In the genomic region with DNA sequence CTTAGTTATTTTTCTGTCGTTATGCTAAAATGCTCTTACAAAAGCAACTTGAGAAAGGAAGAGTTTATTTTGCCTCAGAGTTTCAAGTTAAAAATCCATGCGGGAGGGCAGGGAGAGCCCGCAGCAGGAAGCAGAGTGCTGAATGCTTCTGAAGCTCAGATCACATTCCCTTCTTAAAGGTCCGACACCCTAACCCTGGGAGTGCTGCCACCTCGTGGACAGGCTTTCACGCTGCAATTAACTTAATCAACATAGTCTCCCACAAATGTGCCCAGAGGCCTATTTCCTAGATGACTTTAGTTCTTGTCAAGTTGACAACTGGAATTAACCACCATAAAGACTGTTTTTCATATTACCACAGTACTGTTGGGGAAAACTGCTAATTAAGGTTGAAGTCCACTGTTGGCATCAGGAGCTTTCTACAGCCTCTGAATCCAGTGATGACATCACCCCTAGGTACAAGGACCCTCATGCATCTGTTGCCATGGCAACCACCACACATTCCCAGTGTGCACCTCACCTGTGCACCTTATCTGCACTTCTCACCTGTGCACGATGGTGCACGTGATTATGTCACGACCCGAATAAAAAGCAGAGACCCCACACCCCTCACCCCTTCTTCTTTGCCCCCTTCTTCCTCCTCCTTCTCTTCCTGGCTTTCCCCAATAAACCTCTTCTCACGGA, we compare ENCODE assay signal across 9 mouse cellular contexts. TPM values are rescaled to one million over a fixed set of nuclear protein-coding genes. Genes with fewer than 3 reads are reported as not detected.
DNase-seq lines count a peak whose midpoint lies in the region; ATAC-seq and TF ChIP-seq lines count a peak whose summit lies in the region.
"Had no signal": no experiment of that assay in that cellular context is flagged by ENCODE, and none has a peak within 500 bp of the region (broad histone marks: within the 10 kb centered on the region; RNA-seq: fewer than 3 reads in every experiment).

No protein-coding gene starts in this region.

- no peak for TF ChIP-seq POLR2A in brain, embryonic 14.5 days (IDR thresholded peaks at IDR 0.05; ENCODE audit: borderline replicate concordance, extremely low read depth, insufficient read depth, insufficient read length, poor library complexity, severe bottlenecking)

- 36% methylated on average over 11 of the region's 11 CpGs for WGBS in forebrain, embryonic 15.5 days

- peaks cover 7% of the 10 kb centered on the region; the same call in 1 of the 2 replicates for H3K27me3 ChIP-seq in forebrain, embryonic 15.5 days

- no peaks in the 10 kb centered on the region for H3K9me3 ChIP-seq in forebrain, embryonic 15.5 days
- H3K9me3 ChIP-seq: embryonic facial prominence, embryonic 13.5 days had no signal

- H3K4me1 ChIP-seq in forebrain, embryonic 15.5 days: no peaks in the 10 kb centered on the region
- H3K4me1 ChIP-seq: embryonic facial prominence, embryonic 13.5 days had no signal

- H3K27ac ChIP-seq in forebrain, embryonic 15.5 days (replicated peaks): no peak overlapping the region
- H3K27ac ChIP-seq: embryonic facial prominence, embryonic 13.5 days had no signal

- intact Hi-C loops in heart, postnatal 10 days (cut with DNase I): no loop called here
- intact Hi-C loops in heart, postnatal 25 days (cut with DNase I): no loop called here

- H3K9ac ChIP-seq in forebrain, embryonic 15.5 days (replicated peaks): no peak overlapping the region
- H3K9ac ChIP-seq: embryonic facial prominence, embryonic 13.5 days had no signal

- DNase-seq in heart, postnatal 10 days: peak; percentile 67 to 82
- no peak for DNase-seq in heart, postnatal 25 days (ENCODE audit: low spot score)
- peak; percentile 49 to 71 for DNase-seq in CD8-positive naive resting alpha-beta T cell, adult 2 months (ENCODE audit: low read depth in 2 of 2, low spot score in 2 of 2)
- peak; percentile 77 for DNase-seq in brain, embryonic 14.5 days (ENCODE audit: low read depth)
- peak; percentile 61 to 62 for DNase-seq in kidney, postnatal 25 days
- peak; percentile 54 to 80 for DNase-seq in lung, postnatal 4 days
- DNase-seq in spleen, postnatal 36 days (ENCODE audit: low spot score in 2 of 2): peak; percentile 54 to 57

- ATAC-seq in forebrain, embryonic 15.5 days (replicated peaks): peak; percentile 55; the same call in 1 of the 2 replicates

- H3K4me3 ChIP-seq in forebrain, embryonic 15.5 days: no peak overlapping the region
- H3K4me3 ChIP-seq: embryonic facial prominence, embryonic 13.5 days had no signal

- no peak overlapping the region for H3K4me2 ChIP-seq in forebrain, embryonic 15.5 days (replicated peaks)
- H3K4me2 ChIP-seq: embryonic facial prominence, embryonic 13.5 days had no signal

- TF ChIP-seq CTCF in brain, embryonic 14.5 days (IDR thresholded peaks at IDR 0.05; ENCODE audit: borderline replicate concordance, extremely low read depth, insufficient read depth, insufficient read length): peak; percentile 82

- no peaks in the 10 kb centered on the region for H3K36me3 ChIP-seq in forebrain, embryonic 15.5 days
- H3K36me3 ChIP-seq: embryonic facial prominence, embryonic 13.5 days had no signal

RNA-seq across cellular contexts. Expression of gene Tomm7, which starts 17.5 kb away (rescaled TPM):
- total RNA-seq in heart, postnatal 10 days (2021): 100 to 1,000 TPM; 108 to 109 TPM
- 100 to 1,000 TPM; 102 to 106 TPM for total RNA-seq in heart, postnatal 25 days (2021)
- polyA plus RNA-seq in brain, embryonic 14.5 days (2012; rRNA removed): 67.2 and 102 TPM in 2 replicates
- 101 and 111 TPM in 2 replicates for polyA plus RNA-seq in forebrain, embryonic 15.5 days (2015; fragmentation: Nextera tagmentation; extraction: Ambion mirVana)

RNA-seq across cellular contexts. Expression of gene Rint1, which starts 39.0 kb away (rescaled TPM):
- total RNA-seq in heart, postnatal 10 days (2021): 10 to 100 TPM; 17.1 to 17.4 TPM
- 10 to 100 TPM; 11.3 to 12.5 TPM for total RNA-seq in heart, postnatal 25 days (2021)
- polyA plus RNA-seq in brain, embryonic 14.5 days (2012; rRNA removed): 20.0 and 22.7 TPM in 2 replicates
- polyA plus RNA-seq in forebrain, embryonic 15.5 days (2015; fragmentation: Nextera tagmentation; extraction: Ambion mirVana): 28.4 and 30.4 TPM in 2 replicates

RNA-seq across cellular contexts. Expression of gene Pus7, which starts 43.0 kb away (rescaled TPM):
- 10 to 100 TPM; 12.2 to 13.8 TPM for total RNA-seq in heart, postnatal 10 days (2021)
- 1 to 10 TPM; 8.6 to 9.4 TPM for total RNA-seq in heart, postnatal 25 days (2021)
- polyA plus RNA-seq in brain, embryonic 14.5 days (2012; rRNA removed): 16.2 and 17.7 TPM in 2 replicates
- polyA plus RNA-seq in forebrain, embryonic 15.5 days (2015; fragmentation: Nextera tagmentation; extraction: Ambion mirVana): 19.3 and 20.5 TPM in 2 replicates
